Comparison of ENCODE assay signal across 11 mouse cellular contexts in genomic region chr11:4729603-4730002, GRCm38 (mm10). TPM values are rescaled to one million over a fixed set of nuclear protein-coding genes. Genes with fewer than 3 reads are reported as not detected.
DNase-seq lines count a peak whose midpoint lies in the region; ATAC-seq lines count a peak whose summit lies in the region.
"Had no signal": no experiment of that assay in that cellular context is flagged by ENCODE, and none has a peak within 500 bp of the region (broad histone marks: within the 10 kb centered on the region; RNA-seq: fewer than 3 reads in every experiment).

No protein-coding gene starts in this region.

- no peak overlapping the region for H3K27ac ChIP-seq in kidney, embryonic 16.5 days (ENCODE audit: low read length)
- H3K27ac ChIP-seq in embryonic facial prominence, embryonic 11.5 days (replicated peaks; ENCODE audit: low read depth, low read length): no peak overlapping the region
- no peak overlapping the region for H3K27ac ChIP-seq in forebrain, embryonic 12.5 days
- H3K27ac ChIP-seq: embryonic facial prominence, embryonic 12.5 days had no signal

- no peak overlapping the region for H3K4me2 ChIP-seq in kidney, embryonic 16.5 days (replicated peaks; ENCODE audit: low read depth, low read length)
- H3K4me2 ChIP-seq in embryonic facial prominence, embryonic 11.5 days (ENCODE audit: low read depth, low read length): no peak overlapping the region
- H3K4me2 ChIP-seq in forebrain, embryonic 12.5 days: no peak overlapping the region
- H3K4me2 ChIP-seq: embryonic facial prominence, embryonic 12.5 days had no signal

- H3K4me3 ChIP-seq in kidney, embryonic 16.5 days (ENCODE audit: low read length): no peak overlapping the region
- no peak overlapping the region for H3K4me3 ChIP-seq in embryonic facial prominence, embryonic 11.5 days (ENCODE audit: low read depth, low read length)
- H3K4me3 ChIP-seq in forebrain, embryonic 12.5 days (replicated peaks): no peak overlapping the region
- H3K4me3 ChIP-seq: embryonic facial prominence, embryonic 12.5 days had no signal

- WGBS in kidney, embryonic 16.5 days: 57% methylated on average over 12 of the region's 12 CpGs
- 75% methylated on average over 12 of the region's 12 CpGs for WGBS in embryonic facial prominence, embryonic 11.5 days
- WGBS in forebrain, embryonic 12.5 days: 78% methylated on average over 12 of the region's 12 CpGs

- no peaks in the 10 kb centered on the region for H3K9me3 ChIP-seq in kidney, embryonic 16.5 days (ENCODE audit: low read length)
- H3K9me3 ChIP-seq in embryonic facial prominence, embryonic 11.5 days (replicated peaks; ENCODE audit: control insufficient read depth, low read length): no peaks in the 10 kb centered on the region
- no peaks in the 10 kb centered on the region for H3K9me3 ChIP-seq in forebrain, embryonic 12.5 days
- H3K9me3 ChIP-seq: embryonic facial prominence, embryonic 12.5 days had no signal

- no peak overlapping the region for H3K9ac ChIP-seq in kidney, embryonic 16.5 days (replicated peaks; ENCODE audit: low read length)
- no peak overlapping the region for H3K9ac ChIP-seq in embryonic facial prominence, embryonic 11.5 days (replicated peaks; ENCODE audit: low read length)
- no peak overlapping the region for H3K9ac ChIP-seq in forebrain, embryonic 12.5 days
- H3K9ac ChIP-seq: embryonic facial prominence, embryonic 12.5 days had no signal

- 0 out of 2 replicates have a peak, but pooled peaks cover 3% of the 10 kb centered on the region for H3K4me1 ChIP-seq in kidney, embryonic 16.5 days (ENCODE audit: insufficient read depth, low read length)
- no peaks in the 10 kb centered on the region for H3K4me1 ChIP-seq in embryonic facial prominence, embryonic 11.5 days (ENCODE audit: control insufficient read depth, insufficient read depth, low read length)
- no peaks in the 10 kb centered on the region for H3K4me1 ChIP-seq in forebrain, embryonic 12.5 days

- DNase-seq in kidney, postnatal 10 days: peak; percentile 59
- peak; percentile 85 for DNase-seq in NIH3T3 (ENCODE audit: low read depth)
- DNase-seq in embryonic facial prominence, embryonic 11.5 days (ENCODE audit: low spot score): peak; percentile 15
- DNase-seq in lung, postnatal 36 days: peak; percentile 56
- no peak for DNase-seq in thymus, adult 18-20 months

- no peak for ATAC-seq in kidney, embryonic 16.5 days (ENCODE audit: low FRiP score, low TSS enrichment)
- ATAC-seq in embryonic facial prominence, embryonic 11.5 days (replicated peaks; ENCODE audit: insufficient number of reproducible peaks, low FRiP score, low TSS enrichment, low read depth): no peak
- no peak for ATAC-seq in megakaryocyte, adult 5-6 weeks (ENCODE audit: poor library complexity, severe bottlenecking)
- no peak for ATAC-seq in forebrain, embryonic 12.5 days (ENCODE audit: low FRiP score)
- ATAC-seq: Patski had no signal

- no peaks in the 10 kb centered on the region for H3K27me3 ChIP-seq in kidney, embryonic 16.5 days (ENCODE audit: insufficient read depth, low read length)
- no peaks in the 10 kb centered on the region for H3K27me3 ChIP-seq in embryonic facial prominence, embryonic 11.5 days (ENCODE audit: control insufficient read depth, insufficient read depth, low read length)
- H3K27me3 ChIP-seq in forebrain, embryonic 12.5 days: 0 out of 2 replicates have a peak, but pooled peaks cover 2% of the 10 kb centered on the region
- H3K27me3 ChIP-seq: embryonic facial prominence, embryonic 12.5 days; Patski had no signal

- peaks cover 11% of the 10 kb centered on the region; the same call in 1 of the 2 replicates for H3K36me3 ChIP-seq in kidney, embryonic 16.5 days (ENCODE audit: insufficient read depth, low read length)
- H3K36me3 ChIP-seq in embryonic facial prominence, embryonic 11.5 days (replicated peaks; ENCODE audit: control insufficient read depth, insufficient read depth, low read depth, low read length): no peaks in the 10 kb centered on the region; the same call in 1 of the 2 replicates
- H3K36me3 ChIP-seq in forebrain, embryonic 12.5 days (replicated peaks): peaks cover 23% of the 10 kb centered on the region

RNA-seq across cellular contexts. Expression of gene Cabp7, which starts 17.0 kb away (rescaled TPM):
- polyA plus RNA-seq in kidney, embryonic 16.5 days (2015; fragmentation: Nextera tagmentation; extraction: Ambion mirVana): 0.12 TPM in 2 replicates
- polyA plus RNA-seq in embryonic facial prominence, embryonic 11.5 days (2014; fragmentation: Nextera tagmentation; extraction: Ambion mirVana): 0.28 and 0.43 TPM in 2 replicates
- not detected in 2 replicates for total RNA-seq in megakaryocyte, adult 5-6 weeks (2015)
- total RNA-seq in megakaryocyte, adult 5-6 weeks (2017): not detected in 2 replicates
- polyA plus RNA-seq in forebrain, embryonic 12.5 days (2016; fragmentation: Nextera tagmentation; extraction: Ambion mirVana): 0.62 and 0.64 TPM in 2 replicates
- polyA plus RNA-seq: large intestine, adult 2 months had no signal

RNA-seq across cellular contexts. Expression of gene Zmat5, which starts 25.1 kb away (rescaled TPM):
- polyA plus RNA-seq in kidney, embryonic 16.5 days (2015; fragmentation: Nextera tagmentation; extraction: Ambion mirVana): 70.9 and 71.8 TPM in 2 replicates
- 66.4 and 66.6 TPM in 2 replicates for polyA plus RNA-seq in embryonic facial prominence, embryonic 11.5 days (2014; fragmentation: Nextera tagmentation; extraction: Ambion mirVana)
- 35.2 and 45.0 TPM in 2 replicates for total RNA-seq in megakaryocyte, adult 5-6 weeks (2015)
- total RNA-seq in megakaryocyte, adult 5-6 weeks (2017): 11.7 and 12.5 TPM in 2 replicates
- 74.0 and 75.0 TPM in 2 replicates for polyA plus RNA-seq in forebrain, embryonic 12.5 days (2016; fragmentation: Nextera tagmentation; extraction: Ambion mirVana)

RNA-seq across cellular contexts. Expression of gene Uqcr10, which starts 25.5 kb away (rescaled TPM):
- 915 and 962 TPM in 2 replicates for polyA plus RNA-seq in kidney, embryonic 16.5 days (2015; fragmentation: Nextera tagmentation; extraction: Ambion mirVana)
- polyA plus RNA-seq in embryonic facial prominence, embryonic 11.5 days (2014; fragmentation: Nextera tagmentation; extraction: Ambion mirVana): 564 and 590 TPM in 2 replicates
- total RNA-seq in megakaryocyte, adult 5-6 weeks (2015): 135 and 148 TPM in 2 replicates
- total RNA-seq in megakaryocyte, adult 5-6 weeks (2017): 73.7 and 87.8 TPM in 2 replicates
- polyA plus RNA-seq in forebrain, embryonic 12.5 days (2016; fragmentation: Nextera tagmentation; extraction: Ambion mirVana): 510 and 566 TPM in 2 replicates

Comparison
In these comparisons a context has a peak if more than half of its experiments do, and no peak if none do; other contexts are left out.
1. DNase-seq: peak in kidney, postnatal 10 days (single experiment), NIH3T3 (single experiment), embryonic facial prominence, embryonic 11.5 days (single experiment) and lung, postnatal 36 days (single experiment); none in thymus, adult 18-20 months (0 of 2).